19 mouse cellular contexts compared by ENCODE assay signal in genomic region chr8:99040423-99040822, GRCm38 (mm10).
"Had no signal": no experiment of that assay in that cellular context is flagged by ENCODE, and none has a peak within 500 bp of the region (broad histone marks: within the 10 kb centered on the region; RNA-seq: fewer than 3 reads in every experiment).

No protein-coding gene starts in this region.

- H3K4me1 ChIP-seq: midbrain, embryonic 10.5 days; midbrain, embryonic 12.5 days; neural tube, embryonic 13.5 days; neural tube, embryonic 15.5 days; stomach, embryonic 15.5 days had no signal

- H3K27me3 ChIP-seq: midbrain, embryonic 12.5 days; neural tube, embryonic 13.5 days; neural tube, embryonic 15.5 days; stomach, embryonic 15.5 days had no signal

- H3K4me3 ChIP-seq: midbrain, embryonic 10.5 days; midbrain, embryonic 12.5 days; myocyte; neural tube, embryonic 13.5 days; neural tube, embryonic 15.5 days; stomach, embryonic 15.5 days had no signal

- ATAC-seq: midbrain, embryonic 16.5 days had no signal

- H3K4me2 ChIP-seq: lung, embryonic 14.5 days; midbrain, embryonic 12.5 days; neural tube, embryonic 13.5 days; neural tube, embryonic 15.5 days; stomach, embryonic 15.5 days had no signal

- H3K36me3 ChIP-seq: midbrain, embryonic 10.5 days; midbrain, embryonic 12.5 days; neural tube, embryonic 13.5 days; neural tube, embryonic 15.5 days; stomach, embryonic 15.5 days had no signal

- H3K9me3 ChIP-seq: midbrain, embryonic 10.5 days; midbrain, embryonic 12.5 days; neural tube, embryonic 13.5 days; neural tube, embryonic 15.5 days; stomach, embryonic 15.5 days had no signal

- DNase-seq: lung, adult 18-20 months; lung, embryonic 14.5 days; lung, postnatal 10 days; lung, postnatal 4 days; midbrain, embryonic 14.5 days; retina, postnatal 1 day; right cerebral cortex, postnatal 25 days; right cerebral cortex, postnatal 4 days; thymus, adult 18-20 months; thymus, postnatal 14 days; thymus, postnatal 36 days had no signal

- H3K27ac ChIP-seq: midbrain, embryonic 10.5 days; midbrain, embryonic 12.5 days; neural tube, embryonic 13.5 days; neural tube, embryonic 15.5 days; stomach, embryonic 15.5 days; stomach, postnatal 0 days had no signal

- H3K9ac ChIP-seq: lung, embryonic 14.5 days; midbrain, embryonic 12.5 days; neural tube, embryonic 13.5 days; neural tube, embryonic 15.5 days; stomach, embryonic 15.5 days had no signal
